Comparison of ENCODE assay signal across 8 mouse cellular contexts in genomic region chr3:63296411-63296810, GRCm38 (mm10). TPM values are rescaled to one million over a fixed set of nuclear protein-coding genes. Genes with fewer than 3 reads are reported as not detected.
DNase-seq lines count a peak whose midpoint lies in the region; ATAC-seq and TF ChIP-seq lines count a peak whose summit lies in the region.

No protein-coding gene starts in this region.

- H3K4me2 ChIP-seq in liver, embryonic 16.5 days (ENCODE audit: low read depth, low read length): peak overlapping the region; percentile 53; the same call in 1 of the 2 replicates
- H3K4me2 ChIP-seq in stomach, embryonic 16.5 days (ENCODE audit: low read depth, low read length): peak overlapping the region; percentile 100

- no peak for TF ChIP-seq CTCF in kidney, adult 2 months (conservative IDR thresholded peaks at IDR 0.05; ENCODE audit: insufficient read depth, insufficient read length, low read depth, low read length)

- H3K9me3 ChIP-seq in liver, embryonic 16.5 days (replicated peaks; ENCODE audit: control insufficient read depth, low read length): no peaks in the 10 kb centered on the region
- no peaks in the 10 kb centered on the region for H3K9me3 ChIP-seq in stomach, embryonic 16.5 days (replicated peaks; ENCODE audit: control insufficient read depth, low read length)

- H3K4me1 ChIP-seq in kidney, adult 2 months (ENCODE audit: control insufficient read depth, insufficient read depth, low read length): no peaks in the 10 kb centered on the region
- no peaks in the 10 kb centered on the region for H3K4me1 ChIP-seq in liver, embryonic 16.5 days (ENCODE audit: control insufficient read depth, low read depth, low read length)
- no peaks in the 10 kb centered on the region for H3K4me1 ChIP-seq in stomach, embryonic 16.5 days (ENCODE audit: control insufficient read depth, insufficient read depth, low read length)

- peak overlapping the region; percentile 65; the same call in 1 of the 2 replicates for H3K27ac ChIP-seq in kidney, adult 2 months (ENCODE audit: insufficient read depth, low read depth, low read length)
- H3K27ac ChIP-seq in liver, embryonic 16.5 days (ENCODE audit: low read length): no peak overlapping the region
- H3K27ac ChIP-seq in stomach, embryonic 16.5 days (ENCODE audit: low read length): no peak overlapping the region

- H3K4me3 ChIP-seq in kidney, adult 2 months (ENCODE audit: insufficient read depth, low read depth, low read length): peak overlapping the region; percentile 76
- H3K4me3 ChIP-seq in liver, embryonic 16.5 days (ENCODE audit: low read depth, low read length): no peak overlapping the region
- H3K4me3 ChIP-seq in stomach, embryonic 16.5 days (replicated peaks; ENCODE audit: low read length): peak overlapping the region; percentile 70

- WGBS in kidney, adult 2 months: 6% methylated on average over 12 of the region's 12 CpGs
- 12% methylated on average over 12 of the region's 12 CpGs for WGBS in liver, embryonic 16.5 days (ENCODE audit: insufficient replicate concordance)
- 8% methylated on average over 12 of the region's 12 CpGs for WGBS in stomach, embryonic 16.5 days

- no peak for ATAC-seq in liver, embryonic 16.5 days (ENCODE audit: low read depth)
- ATAC-seq in stomach, embryonic 16.5 days (ENCODE audit: insufficient read depth, low FRiP score): no peak

- no peaks in the 10 kb centered on the region for H3K36me3 ChIP-seq in kidney, adult 2 months (ENCODE audit: control insufficient read depth, insufficient read depth, low read length)
- no peaks in the 10 kb centered on the region for H3K36me3 ChIP-seq in liver, embryonic 16.5 days (ENCODE audit: control insufficient read depth, insufficient read depth)
- no peaks in the 10 kb centered on the region for H3K36me3 ChIP-seq in stomach, embryonic 16.5 days (ENCODE audit: control insufficient read depth, insufficient read depth, low read length)

- no peaks in the 10 kb centered on the region for H3K27me3 ChIP-seq in kidney, adult 2 months (replicated peaks; ENCODE audit: control insufficient read depth, insufficient read depth, low read length)
- H3K27me3 ChIP-seq in liver, embryonic 16.5 days (ENCODE audit: control insufficient read depth, insufficient read depth, low read depth, low read length): peaks cover 16% of the 10 kb centered on the region
- 0 out of 2 replicates have a peak, but pooled peaks cover 11% of the 10 kb centered on the region for H3K27me3 ChIP-seq in stomach, embryonic 16.5 days (ENCODE audit: control insufficient read depth, insufficient read depth, low read length)

- no peak overlapping the region for H3K9ac ChIP-seq in liver, embryonic 16.5 days (ENCODE audit: low read depth, low read length)
- H3K9ac ChIP-seq in stomach, embryonic 16.5 days (ENCODE audit: low read length): no peak overlapping the region

- DNase-seq in adrenal gland, postnatal 10 days: peak; percentile 25
- no peak for DNase-seq in adrenal gland, postnatal 4 days (ENCODE audit: low spot score in 2 of 2)
- peak; percentile 12 for DNase-seq in ZHBTc4 (ENCODE audit: low read depth, low spot score)
- peak; percentile 23 for DNase-seq in heart, adult 8-10 months (ENCODE audit: low spot score)
- peak; percentile 54 for DNase-seq in kidney, adult 2 months
- DNase-seq in cerebellum, adult 8-10 months: no peak

- no peak for TF ChIP-seq POLR2A in kidney, adult 2 months (IDR thresholded peaks at IDR 0.05; ENCODE audit: low read depth, low read length)

RNA-seq across cellular contexts. Expression of gene Mme, which starts 55.1 kb away (rescaled TPM):
- total RNA-seq in adrenal gland, postnatal 10 days (2021): 10 to 100 TPM; 40.7 to 48.7 TPM
- total RNA-seq in adrenal gland, postnatal 4 days (2021): 10 to 100 TPM; 27.5 to 45.8 TPM
- 10 to 100 TPM; 12.7 to 16.8 (median 15.0) TPM for total RNA-seq in heart, adult 8-10 months (2022)
- 25.7 and 34.4 TPM in 2 replicates for polyA plus RNA-seq in kidney, adult 2 months (2012; rRNA removed)
- polyA plus RNA-seq in liver, embryonic 16.5 days (2015; fragmentation: Nextera tagmentation; extraction: Ambion mirVana): 0.02 and 0.55 TPM in 2 replicates
- 6.1 and 7.2 TPM in 2 replicates for polyA plus RNA-seq in stomach, embryonic 16.5 days (2015; fragmentation: Nextera tagmentation; extraction: Ambion mirVana)

Comparison
In these comparisons a context has a peak if more than half of its experiments do, and no peak if none do; other contexts are left out.
1. DNase-seq: peak in adrenal gland, postnatal 10 days (single experiment), ZHBTc4 (single experiment), heart, adult 8-10 months (single experiment) and kidney, adult 2 months (single experiment); none in adrenal gland, postnatal 4 days (0 of 2) and cerebellum, adult 8-10 months (single experiment).